Mouse (Mus musculus) frontal cortex, postnatal 10 days (tissue): Measurements from ENCODE around the gene Defb43.

Source experiments
- DNase-seq, 2 experiments: peaks; one replicate each; pipeline ENCODE4 v3.0.0; 2022; ENCODE audit warnings: low spot score in 2 of 2, mixed read lengths in 1 of 2

The Defb43 gene

GRCm38 (mm10) chr14:63066630-63067310 lies 55.2 kb downstream of the Defb43 start:
- DNase-seq = peak in 1 of 2 experiments; percentile 58
